Mouse (Mus musculus) liver, embryonic 14.5 days (tissue): Measurements from ENCODE around the gene Dnah7a. TPM values are rescaled to one million over a fixed set of nuclear protein-coding genes. Genes with fewer than 3 reads are reported as not detected.
"Not testable (repeated sequence)": the region's sequence is repeated elsewhere in the genome, so short reads cannot be mapped to it uniquely, and the experiment has no call there.

ENCODE experiments used
- ATAC-seq: fragments of 200-750 bp; cut with Nextera tagmentation; 2 replicates; pipeline ENCODE4 v1.8.0; 2017; ENCODE audit warnings: moderate number of reproducible peaks, mild to moderate bottlenecking, moderate library complexity; ENCODE audit not compliant: insufficient read depth
- DNase-seq, 3 experiments: peaks; one replicate each; pipeline ENCODE4 v3.0.0-alpha.2; 2012 to 2013; ENCODE audit warnings: low read depth in 3 of 3, low spot score in 3 of 3
- H3K27ac ChIP-seq: fragments of 300-500 bp; sonication (generic); 2 replicates; pipeline ENCODE4 v1.5.1; 2014; ENCODE audit warnings: moderate library complexity, mild to moderate bottlenecking, control low read depth, inconsistent platforms
- H3K27me3 ChIP-seq: fragments of 300-500 bp; sonication (generic); 2 replicates; pipeline ENCODE4 v1.6.1; 2014; ENCODE audit warnings: mild to moderate bottlenecking, low read length, moderate library complexity; ENCODE audit not compliant: control insufficient read depth, insufficient read depth
- H3K36me3 ChIP-seq: fragments of 300-500 bp; sonication (generic); replicated peaks from 2 replicates; pipeline ENCODE4 v1.6.1; 2014; ENCODE audit warnings: low read depth; ENCODE audit not compliant: control insufficient read depth, insufficient read depth
- H3K4me1 ChIP-seq, 2 experiments: fragments of 200-500 bp in 1 of 2; fragments of 300-500 bp in 1 of 2; sonication (generic) in 1 of 2; replicated peaks; 2 replicates each; pipeline ENCODE4 v1.6.1; 2012 to 2014; ENCODE audit warnings: antibody characterized with exemption in 1 of 2, inconsistent platforms in 1 of 2, low read length in 1 of 2; ENCODE audit not compliant: control insufficient read depth in 2 of 2, insufficient read depth in 2 of 2
- H3K4me2 ChIP-seq: fragments of 300-500 bp; sonication (generic); 2 replicates; pipeline ENCODE4 v1.6.1; 2014; ENCODE audit warnings: low read depth, mild to moderate bottlenecking, control low read depth, moderate library complexity
- H3K4me3 ChIP-seq, 2 experiments: fragments of 200-500 bp in 1 of 2; fragments of 300-500 bp in 1 of 2; sonication (generic) in 1 of 2; 2 replicates each; pipeline ENCODE4 v1.5.1; 2012 to 2014; ENCODE audit warnings: low read depth in 2 of 2, low read length in 2 of 2, mild to moderate bottlenecking in 2 of 2, control low read depth in 1 of 2, inconsistent platforms in 1 of 2, moderate library complexity in 1 of 2; ENCODE audit not compliant: insufficient read depth in 1 of 2
- H3K9ac ChIP-seq: fragments of 300-500 bp; sonication (generic); replicated peaks from 2 replicates; pipeline ENCODE4 v1.6.1; 2014; ENCODE audit warnings: mild to moderate bottlenecking, control low read depth, moderate library complexity
- H3K9me3 ChIP-seq: fragments of 300-500 bp; sonication (generic); 2 replicates; pipeline ENCODE4 v1.6.1; 2016; ENCODE audit warnings: low read length, mixed read lengths; ENCODE audit not compliant: control insufficient read depth
- CTCF ChIP-seq: IDR thresholded peaks from 2 replicates; pipeline ENCODE4 v1.5.1; 2016; ENCODE audit warnings: antibody characterized with exemption, low read depth, control low read depth
- EP300 ChIP-seq: IDR thresholded peaks from 2 replicates; pipeline ENCODE4 v1.6.1; 2016; ENCODE audit warnings: antibody characterized with exemption, low read depth
- WGBS: fragments of 180-500 bp; shearing (Covaris S2); extraction: QIAGEN DNeasy Blood & Tissue Kit; methylation state at CpG from one replicate; pipeline ENCODE4 v1.1.7; 2014; ENCODE audit not compliant: insufficient replicate concordance; 5-methylcytosine and 5-hydroxymethylcytosine counted together
- polyA plus RNA-seq, 2 experiments: library from polyadenylated mRNA; depleted of rRNA in 1 of 2; stranded (reverse) in 1 of 2; unstranded in 1 of 2; fragments of >200 nt; fragmentation: Nextera tagmentation in 1 of 2; extraction: Ambion mirVana in 1 of 2; gene quantifications; 2 replicates each; pipeline versions ENCODE4 v1.2.1 to v1.2.3; 2012 to 2014

The Dnah7a gene
- polyA plus RNA-seq, 2 experiments = not detected

GRCm38 (mm10) chr1:53630011-53630410, 76.6 kb downstream of the Dnah7a start:
- Histone ChIP-seq H3K4me3 (no peak overlapping the region), H3K36me3 (no peaks in the 10 kb centered on the region), H3K27ac (no peak overlapping the region), H3K9me3 (no peaks in the 10 kb centered on the region), H3K4me2 (no peak overlapping the region), H3K27me3 (no peaks in the 10 kb centered on the region), H3K4me1 (no peaks in the 10 kb centered on the region), H3K9ac (no peak overlapping the region)
- WGBS = 13% methylated on average over 6 of the region's 6 CpGs
- DNase-seq = no peak
- no peak for TF ChIP-seq EP300
- TF ChIP-seq CTCF = no peak
- ATAC-seq = no peak

GRCm38 (mm10) chr1:53613486-53613885, 93.1 kb downstream of the Dnah7a start:
- Histone ChIP-seq H3K9me3 (no peaks in the 10 kb centered on the region), H3K9ac (no peak overlapping the region), H3K27me3 (no peaks in the 10 kb centered on the region), H3K4me1 (no peaks in the 10 kb centered on the region), H3K4me2 (no peak overlapping the region), H3K4me3 (no peak overlapping the region), H3K27ac (no peak overlapping the region), H3K36me3 (no peaks in the 10 kb centered on the region)
- ATAC-seq (no peak), DNase-seq (no peak)
- TF ChIP-seq CTCF = no peak
- no peak for TF ChIP-seq EP300
- 80% methylated on average over 16 of the region's 16 CpGs for WGBS

- H3K36me3 ChIP-seq, H3K4me3 ChIP-seq, H3K27ac ChIP-seq, H3K4me2 ChIP-seq, H3K4me1 ChIP-seq, DNase-seq, ATAC-seq, H3K9me3 ChIP-seq, H3K9ac ChIP-seq, H3K27me3 ChIP-seq: not testable (repeated sequence)
- WGBS = 5% methylated on average over 1 of the region's 1 CpGs
These were observed 125.3 kb downstream of the Dnah7a start for GRCm38 (mm10) chr1:53581326-53581725.

- not testable (repeated sequence) for H3K27me3 ChIP-seq, H3K27ac ChIP-seq, H3K36me3 ChIP-seq, H3K4me3 ChIP-seq, H3K9me3 ChIP-seq, H3K4me1 ChIP-seq, H3K9ac ChIP-seq, DNase-seq, H3K4me2 ChIP-seq, ATAC-seq
- WGBS = 45% methylated on average over 3 of the region's 3 CpGs
These were observed 148.7 kb downstream of the Dnah7a start for GRCm38 (mm10) chr1:53557918-53558317.

GRCm38 (mm10) chr1:53547018-53547417, 159.6 kb downstream of the Dnah7a start:
- not testable (repeated sequence) for H3K4me3 ChIP-seq, H3K36me3 ChIP-seq, H3K9me3 ChIP-seq, H3K27me3 ChIP-seq, H3K4me1 ChIP-seq, H3K27ac ChIP-seq, H3K9ac ChIP-seq, H3K4me2 ChIP-seq, ATAC-seq, DNase-seq
- 77% methylated on average over 10 of the region's 10 CpGs for WGBS

- 45% methylated on average over 1 of the region's 2 CpGs for WGBS
- not testable (repeated sequence) for ATAC-seq, H3K4me2 ChIP-seq, H3K9me3 ChIP-seq, H3K4me1 ChIP-seq, DNase-seq, H3K36me3 ChIP-seq, H3K27ac ChIP-seq, H3K9ac ChIP-seq, H3K4me3 ChIP-seq, H3K27me3 ChIP-seq
These were observed 168.2 kb downstream of the Dnah7a start for GRCm38 (mm10) chr1:53538356-53538755.

GRCm38 (mm10) chr1:53534826-53535225, 171.8 kb downstream of the Dnah7a start:
- not testable (repeated sequence) for H3K27ac ChIP-seq, H3K4me2 ChIP-seq, H3K9me3 ChIP-seq, H3K9ac ChIP-seq, DNase-seq, H3K4me1 ChIP-seq, ATAC-seq, H3K27me3 ChIP-seq, H3K36me3 ChIP-seq, H3K4me3 ChIP-seq
- 54% methylated on average over 1 of the region's 1 CpGs for WGBS

GRCm38 (mm10) chr1:53526021-53526420, 180.6 kb downstream of the Dnah7a start:
- not testable (repeated sequence) for DNase-seq

More at GRCm38 (mm10) chr1:53526021-53526420, 180.6 kb downstream of the Dnah7a start:
- not testable (repeated sequence) for H3K4me2 ChIP-seq, H3K4me1 ChIP-seq, H3K36me3 ChIP-seq, H3K9ac ChIP-seq, H3K4me3 ChIP-seq, H3K27ac ChIP-seq, H3K27me3 ChIP-seq, H3K9me3 ChIP-seq, ATAC-seq
- WGBS = 37% methylated on average over 2 of the region's 2 CpGs
